Mouse (Mus musculus) embryonic facial prominence, embryonic 14.5 days (tissue): ENCODE results near the gene Ttc39a. TPM values are rescaled to one million over a fixed set of nuclear protein-coding genes. Genes with fewer than 3 reads are reported as not detected.

Source experiments
- ATAC-seq: fragments of 200-750 bp; cut with Nextera tagmentation; 2 replicates; pipeline ENCODE4 v1.8.0; 2017; ENCODE audit warnings: low read depth, moderate number of reproducible peaks, moderate TSS enrichment
- DNase-seq: peaks from one replicate; pipeline ENCODE4 v3.0.0-alpha.2; 2015; ENCODE audit warnings: low spot score
- H3K27ac ChIP-seq: fragments of 300-500 bp; sonication (generic); replicated peaks from 2 replicates; pipeline ENCODE4 v1.5.1; 2014; ENCODE audit warnings: low read depth, mild to moderate bottlenecking, low read length, moderate library complexity
- H3K27me3 ChIP-seq: fragments of 300-500 bp; sonication (generic); replicated peaks from 2 replicates; pipeline ENCODE4 v1.6.1; 2014; ENCODE audit warnings: low read length; ENCODE audit not compliant: control insufficient read depth, insufficient read depth
- H3K36me3 ChIP-seq: fragments of 300-500 bp; sonication (generic); 2 replicates; pipeline ENCODE4 v1.6.1; 2014; ENCODE audit warnings: low read length, mixed read lengths; ENCODE audit not compliant: control insufficient read depth, insufficient read depth
- H3K4me1 ChIP-seq: fragments of 300-500 bp; sonication (generic); 2 replicates; pipeline ENCODE4 v1.6.1; 2014; ENCODE audit warnings: antibody characterized with exemption, low read length; ENCODE audit not compliant: control insufficient read depth, insufficient read depth
- H3K4me2 ChIP-seq: fragments of 300-500 bp; sonication (generic); 2 replicates; pipeline ENCODE4 v1.6.1; 2014; ENCODE audit warnings: low read depth, mild to moderate bottlenecking, low read length, moderate library complexity, mixed read lengths
- H3K4me3 ChIP-seq: fragments of 300-500 bp; sonication (generic); 2 replicates; pipeline ENCODE4 v1.5.1; 2014; ENCODE audit warnings: low read depth, mild to moderate bottlenecking, low read length
- H3K9ac ChIP-seq: fragments of 300-500 bp; sonication (generic); 2 replicates; pipeline ENCODE4 v1.6.1; 2014; ENCODE audit warnings: low read depth, mild to moderate bottlenecking, low read length, moderate library complexity, mixed read lengths
- H3K9me3 ChIP-seq: fragments of 300-500 bp; sonication (generic); 2 replicates; pipeline ENCODE4 v1.6.1; 2016; ENCODE audit warnings: low read length; ENCODE audit not compliant: control insufficient read depth
- WGBS: fragments of 180-500 bp; shearing (Covaris S2); extraction: QIAGEN DNeasy Blood & Tissue Kit; methylation state at CpG from one replicate; pipeline ENCODE4 v1.1.7; 2014; 5-methylcytosine and 5-hydroxymethylcytosine counted together
- polyA plus RNA-seq: library from polyadenylated mRNA; unstranded; fragments of >200 nt; fragmentation: Nextera tagmentation; extraction: Ambion mirVana; gene quantifications from 2 replicates; pipeline ENCODE4 v1.2.1, GENCODE M21; 2014

Ttc39a gene
- polyA plus RNA-seq, 1 experiment from 2014 or later = 4.0 TPM

- Histone ChIP-seq H3K27me3 (no peaks in the 10 kb centered on the region), H3K36me3 (0 out of 2 replicates have a peak, but pooled peaks cover 12% of the 10 kb centered on the region), H3K9me3 (no peaks in the 10 kb centered on the region), H3K9ac (no peak overlapping the region), H3K27ac (no peak overlapping the region), H3K4me2 (no peak overlapping the region), H3K4me3 (no peak overlapping the region), H3K4me1 (no peaks in the 10 kb centered on the region)
- no peak for ATAC-seq
- 92% methylated on average over 5 of the region's 5 CpGs for WGBS
- DNase-seq = no peak
These were observed 34.0 kb downstream of the Ttc39a start for GRCm38 (mm10) chr4:109440381-109440780.

GRCm38 (mm10) chr4:109441000-109441399, 34.6 kb downstream of the Ttc39a start:
- Histone ChIP-seq H3K4me2 (no peak overlapping the region), H3K9ac (no peak overlapping the region)

DNA sequence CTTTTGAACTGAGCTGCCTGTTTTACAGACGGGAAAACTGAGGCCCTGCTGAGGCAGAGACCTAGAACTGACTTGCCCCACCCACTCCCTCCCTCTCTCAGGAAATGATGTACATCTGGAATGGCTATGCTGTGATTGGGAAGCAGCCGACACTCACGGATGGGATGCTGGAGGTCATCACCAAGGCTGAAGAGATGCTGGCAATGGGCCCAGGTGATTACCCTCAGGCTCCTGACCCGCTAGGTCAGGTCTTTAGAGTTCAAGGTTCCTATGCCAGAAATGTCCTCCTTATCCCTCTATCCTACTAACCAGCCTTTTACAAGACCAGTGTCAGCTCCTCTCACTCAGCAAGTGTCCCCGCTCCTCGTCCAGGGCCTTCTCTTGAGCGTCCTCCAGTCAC, 35.7 kb downstream of the Ttc39a start:
- H3K36me3 ChIP-seq = 0 out of 2 replicates have a peak, but pooled peaks cover 17% of the 10 kb centered on the region
- H3K4me3 ChIP-seq = no peak overlapping the region
- DNase-seq (no peak), ATAC-seq (no peak)
- no peak overlapping the region for H3K27ac ChIP-seq
- no peaks in the 10 kb centered on the region for H3K9me3 ChIP-seq
- 84% methylated on average over 7 of the region's 7 CpGs for WGBS
- H3K4me1 ChIP-seq = no peaks in the 10 kb centered on the region
- H3K4me2 ChIP-seq = no peak overlapping the region
- H3K27me3 ChIP-seq = no peaks in the 10 kb centered on the region
- no peak overlapping the region for H3K9ac ChIP-seq

More at GRCm38 (mm10) chr4:109441000-109441399, 34.6 kb downstream of the Ttc39a start:
- 0 out of 2 replicates have a peak, but pooled peaks cover 15% of the 10 kb centered on the region for H3K36me3 ChIP-seq
- no peak for ATAC-seq
- no peak overlapping the region for H3K27ac ChIP-seq
- H3K4me3 ChIP-seq = no peak overlapping the region
- no peaks in the 10 kb centered on the region for H3K9me3 ChIP-seq
- no peak for DNase-seq
- 71% methylated on average over 3 of the region's 3 CpGs for WGBS
- no peaks in the 10 kb centered on the region for H3K4me1 ChIP-seq
- H3K27me3 ChIP-seq = no peaks in the 10 kb centered on the region

- Histone ChIP-seq H3K9me3 (no peaks in the 10 kb centered on the region), H3K36me3 (0 out of 2 replicates have a peak, but pooled peaks cover 17% of the 10 kb centered on the region), H3K4me3 (no peak overlapping the region), H3K4me2 (no peak overlapping the region), H3K4me1 (no peaks in the 10 kb centered on the region), H3K27ac (no peak overlapping the region), H3K27me3 (no peaks in the 10 kb centered on the region), H3K9ac (no peak overlapping the region)
- DNase-seq (no peak), ATAC-seq (no peak)
- WGBS = 69% methylated on average over 4 of the region's 4 CpGs
These were observed 36.2 kb downstream of the Ttc39a start for GRCm38 (mm10) chr4:109442649-109443048.

DNA sequence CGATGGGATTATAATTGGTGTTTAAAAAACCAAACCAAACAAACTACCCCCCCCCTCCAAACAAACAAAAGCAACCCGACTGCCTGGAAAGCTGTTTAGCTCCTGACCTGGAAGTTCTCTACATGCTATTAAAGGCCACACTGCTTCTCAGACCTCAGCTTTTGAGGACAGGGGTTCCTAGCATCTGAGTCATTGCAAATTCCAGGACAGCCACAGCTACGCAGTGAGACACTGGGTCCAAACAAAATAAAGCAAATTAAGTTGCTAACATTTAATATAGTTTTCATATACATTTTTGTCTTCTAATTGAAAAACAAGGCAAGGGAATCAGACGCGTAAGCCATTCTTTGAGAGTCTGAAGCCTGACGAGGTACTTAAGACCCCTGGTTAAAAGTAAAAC, 38.0 kb downstream of the Ttc39a start:
- H3K9ac ChIP-seq = no peak overlapping the region
- no peak overlapping the region for H3K27ac ChIP-seq
- no peak overlapping the region for H3K4me3 ChIP-seq
- no peak overlapping the region for H3K4me2 ChIP-seq
- WGBS = 79% methylated on average over 6 of the region's 6 CpGs
- H3K9me3 ChIP-seq = no peaks in the 10 kb centered on the region
- DNase-seq (no peak), ATAC-seq (no peak)
- no peaks in the 10 kb centered on the region for H3K27me3 ChIP-seq
- H3K4me1 ChIP-seq = no peaks in the 10 kb centered on the region
- 0 out of 2 replicates have a peak, but pooled peaks cover 24% of the 10 kb centered on the region for H3K36me3 ChIP-seq

DNA sequence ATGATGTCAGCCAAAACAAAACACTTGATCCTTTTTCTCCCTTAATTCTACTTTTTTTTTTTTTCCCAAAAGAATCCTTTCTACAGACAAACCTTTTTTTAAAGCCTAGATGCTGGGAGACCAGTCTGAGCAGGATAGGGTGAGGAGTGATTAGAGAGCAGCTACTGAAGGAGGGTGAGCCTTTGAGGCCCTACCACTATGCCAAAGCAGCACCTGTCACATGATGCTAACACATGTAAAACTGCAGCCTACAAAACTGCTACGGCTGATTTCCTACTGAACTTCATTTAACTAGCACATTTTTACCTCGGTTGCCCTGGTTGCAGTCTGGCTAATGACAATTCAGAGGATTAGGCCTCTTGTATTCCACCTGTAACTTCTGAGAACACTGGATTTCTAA, 38.5 kb downstream of the Ttc39a start:
- no peak for ATAC-seq
- Histone ChIP-seq H3K4me3 (no peak overlapping the region), H3K4me2 (no peak overlapping the region), H3K27ac (no peak overlapping the region), H3K9ac (no peak overlapping the region), H3K9me3 (no peaks in the 10 kb centered on the region), H3K36me3 (0 out of 2 replicates have a peak, but pooled peaks cover 24% of the 10 kb centered on the region), H3K4me1 (no peaks in the 10 kb centered on the region), H3K27me3 (no peaks in the 10 kb centered on the region)
- DNase-seq = no peak
- WGBS = 68% methylated on average over 2 of the region's 2 CpGs

GRCm38 (mm10) chr4:109445397-109445796, 39.0 kb downstream of the Ttc39a start:
- Histone ChIP-seq H3K4me2 (no peak overlapping the region), H3K4me1 (no peaks in the 10 kb centered on the region), H3K27ac (no peak overlapping the region), H3K9me3 (no peaks in the 10 kb centered on the region), H3K4me3 (no peak overlapping the region), H3K27me3 (no peaks in the 10 kb centered on the region), H3K9ac (no peak overlapping the region), H3K36me3 (0 out of 2 replicates have a peak, but pooled peaks cover 24% of the 10 kb centered on the region)
- DNase-seq = no peak
- peak; percentile 34; the same call in 1 of the 2 replicates for ATAC-seq
- WGBS = 68% methylated on average over 2 of the region's 2 CpGs

DNA sequence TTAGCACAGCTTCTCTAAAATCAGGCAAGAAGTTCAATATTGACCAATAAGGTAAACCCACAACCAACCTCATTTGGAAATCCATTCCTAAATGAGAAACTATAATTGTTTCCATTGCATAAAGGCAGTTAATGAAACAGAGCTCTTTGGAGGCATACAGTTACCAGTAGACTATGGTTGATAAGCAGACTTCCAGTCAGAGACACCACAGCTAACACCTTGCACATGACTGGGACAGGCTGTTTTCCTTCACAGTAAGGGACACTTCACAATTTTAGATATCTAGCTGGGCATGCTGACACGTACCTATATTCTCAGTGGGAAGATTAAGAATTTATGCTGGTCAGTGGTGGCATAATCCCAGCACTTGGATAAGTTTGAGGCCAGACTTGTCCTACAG, 39.5 kb downstream of the Ttc39a start:
- Histone ChIP-seq H3K4me1 (no peaks in the 10 kb centered on the region), H3K9ac (no peak overlapping the region), H3K27me3 (no peaks in the 10 kb centered on the region), H3K4me2 (no peak overlapping the region), H3K36me3 (0 out of 2 replicates have a peak, but pooled peaks cover 24% of the 10 kb centered on the region), H3K27ac (no peak overlapping the region), H3K4me3 (no peak overlapping the region), H3K9me3 (no peaks in the 10 kb centered on the region)
- DNase-seq (no peak), ATAC-seq (no peak)
- WGBS = 87% methylated on average over 1 of the region's 1 CpGs

- no peak overlapping the region for H3K4me2 ChIP-seq
- DNase-seq (no peak), ATAC-seq (no peak)
- WGBS = 100% methylated on average over 2 of the region's 2 CpGs
- H3K9me3 ChIP-seq = no peaks in the 10 kb centered on the region
- no peaks in the 10 kb centered on the region for H3K27me3 ChIP-seq
- no peaks in the 10 kb centered on the region for H3K4me1 ChIP-seq
- no peak overlapping the region for H3K9ac ChIP-seq
- H3K4me3 ChIP-seq = no peak overlapping the region
- H3K36me3 ChIP-seq = peaks cover 35% of the 10 kb centered on the region
- H3K27ac ChIP-seq = no peak overlapping the region
These were observed 42.1 kb downstream of the Ttc39a start for GRCm38 (mm10) chr4:109448531-109448930.
